Mouse (Mus musculus) forebrain, postnatal 0 days (tissue): Measurements from ENCODE around the gene Olfr678. TPM values are rescaled to one million over a fixed set of nuclear protein-coding genes. Genes with fewer than 3 reads are reported as not detected.
"Not testable (repeated sequence)": the region's sequence is repeated elsewhere in the genome, so short reads cannot be mapped to it uniquely, and the experiment has no call there.

Experiments used
- ATAC-seq: fragments of 200-750 bp; cut with Nextera tagmentation; 2 replicates; pipeline ENCODE4 v1.8.0; 2017; ENCODE audit warnings: mild to moderate bottlenecking, moderate library complexity
- DNase-seq: peaks from one replicate; pipeline ENCODE4 v3.0.0-alpha.2; 2015
- H3K27ac ChIP-seq: fragments of 300-500 bp; sonication (generic); 2 replicates; pipeline ENCODE4 v1.5.1; 2014; ENCODE audit warnings: low read depth, mild to moderate bottlenecking, antibody characterized with exemption, low read length, moderate library complexity, mixed read lengths
- H3K27me3 ChIP-seq: fragments of 300-500 bp; sonication (generic); 2 replicates; pipeline ENCODE4 v1.6.1; 2014; ENCODE audit warnings: mild to moderate bottlenecking, low read length, mixed read lengths; ENCODE audit not compliant: insufficient read depth
- H3K36me3 ChIP-seq: fragments of 300-500 bp; sonication (generic); 2 replicates; pipeline ENCODE4 v1.6.1; 2014; ENCODE audit warnings: mild to moderate bottlenecking, moderate library complexity; ENCODE audit not compliant: insufficient read depth
- H3K4me1 ChIP-seq: fragments of 300-500 bp; sonication (generic); 2 replicates; pipeline ENCODE4 v1.6.1; 2014; ENCODE audit warnings: antibody characterized with exemption; ENCODE audit not compliant: insufficient read depth
- H3K4me2 ChIP-seq: fragments of 300-500 bp; sonication (generic); 2 replicates; pipeline ENCODE4 v1.6.1; 2014; ENCODE audit warnings: low read depth, mild to moderate bottlenecking, moderate library complexity
- H3K4me3 ChIP-seq: fragments of 300-500 bp; sonication (generic); 2 replicates; pipeline ENCODE4 v1.5.1; 2014; ENCODE audit warnings: low read depth, low read length, mixed read lengths
- H3K9ac ChIP-seq: fragments of 300-500 bp; sonication (generic); 2 replicates; pipeline ENCODE4 v1.6.1; 2014; ENCODE audit warnings: mild to moderate bottlenecking
- H3K9me3 ChIP-seq: fragments of 300-500 bp; sonication (generic); 2 replicates; pipeline ENCODE4 v1.6.1; 2016; ENCODE audit warnings: low read length
- CTCF ChIP-seq: sonication (generic); IDR thresholded peaks from 2 replicates; pipeline ENCODE4 v1.5.1; 2016; ENCODE audit warnings: antibody characterized with exemption, control low read depth, low read depth
- WGBS: fragments of 180-500 bp; shearing (Covaris S2); extraction: QIAGEN DNeasy Blood & Tissue Kit; methylation state at CpG from one replicate; pipeline ENCODE4 v1.1.7; 2014; 5-methylcytosine and 5-hydroxymethylcytosine counted together
- polyA plus RNA-seq: library from polyadenylated mRNA; unstranded; fragments of >200 nt; fragmentation: Nextera tagmentation; extraction: Ambion mirVana; gene quantifications from 2 replicates; pipeline ENCODE4 v1.2.1, GENCODE M21; 2015
- total RNA-seq: library from RNA; depleted of rRNA; stranded (reverse); fragments of >200 nt; gene quantifications from 2 replicates; pipeline ENCODE4 v1.2.3, GENCODE M21; 2014; rRNA removed

Gene Olfr678
- not detected in 2 replicates for total RNA-seq
- not detected in 2 replicates for polyA plus RNA-seq

GRCm38 (mm10) chr7:105064175-105064574, at the start of gene Olfr678:
Gene Olfr678, plus strand, starts transcription at chr7:105064475.
- 93% methylated on average over 1 of the region's 1 CpGs for WGBS
- no peak within 1 kb of the TSS for H3K4me2 ChIP-seq
- no peaks in the 10 kb centered on the region for H3K4me1 ChIP-seq
- H3K9me3 ChIP-seq = no peaks in the 10 kb centered on the region
- no peak within 1 kb of the TSS for H3K4me3 ChIP-seq
- no peaks in the 10 kb centered on the region for H3K36me3 ChIP-seq
- no peaks in the 10 kb centered on the region for H3K27me3 ChIP-seq
- H3K9ac ChIP-seq = no peak within 1 kb of the TSS
- DNase-seq = no peak
- no peak within 1 kb of the TSS for H3K27ac ChIP-seq
- TF ChIP-seq CTCF = no peak
- no peak for ATAC-seq

- Histone ChIP-seq H3K4me1 (no peaks in the 10 kb centered on the region), H3K27me3 (no peaks in the 10 kb centered on the region), H3K4me3 (no peak overlapping the region), H3K4me2 (no peak overlapping the region), H3K9me3 (no peaks in the 10 kb centered on the region), H3K36me3 (no peaks in the 10 kb centered on the region), H3K27ac (no peak overlapping the region), H3K9ac (no peak overlapping the region)
- 73% methylated on average over 1 of the region's 1 CpGs for WGBS
- TF ChIP-seq CTCF = peak; percentile 49
- DNase-seq = no peak
- ATAC-seq = no peak
Observed at GRCm38 (mm10) chr7:105022530-105022929, 41.7 kb upstream of the Olfr678 start.

GRCm38 (mm10) chr7:105028360-105028759, 35.9 kb upstream of the Olfr678 start, which contains the start of gene Olfr675:
Gene Olfr675, minus strand, starts transcription at chr7:105028460.
- WGBS = 89% methylated on average over 1 of the region's 1 CpGs
- TF ChIP-seq CTCF = no peak
- ATAC-seq = no peak

GRCm38 (mm10) chr7:105032398-105032797, 31.9 kb upstream of the Olfr678 start, which contains the start of gene Olfr676:
Gene Olfr676, plus strand, starts transcription at chr7:105032698.
- Histone ChIP-seq H3K9ac (no peak within 1 kb of the TSS), H3K27me3 (no peaks in the 10 kb centered on the region), H3K4me2 (no peak within 1 kb of the TSS), H3K4me3 (no peak within 1 kb of the TSS), H3K36me3 (no peaks in the 10 kb centered on the region), H3K4me1 (no peaks in the 10 kb centered on the region), H3K9me3 (no peaks in the 10 kb centered on the region), H3K27ac (no peak within 1 kb of the TSS)
- ATAC-seq = no peak
- DNase-seq = no peak
- TF ChIP-seq CTCF = no peak

More at GRCm38 (mm10) chr7:105028360-105028759, 35.9 kb upstream of the Olfr678 start, which contains the start of gene Olfr675:
- Histone ChIP-seq H3K4me1 (no peaks in the 10 kb centered on the region), H3K4me3 (no peak within 1 kb of the TSS), H3K27ac (no peak within 1 kb of the TSS), H3K27me3 (no peaks in the 10 kb centered on the region), H3K9me3 (no peaks in the 10 kb centered on the region), H3K36me3 (no peaks in the 10 kb centered on the region), H3K9ac (no peak within 1 kb of the TSS), H3K4me2 (no peak within 1 kb of the TSS)
- no peak for DNase-seq

GRCm38 (mm10) chr7:105033836-105034235, 30.4 kb upstream of the Olfr678 start:
- DNase-seq (peak; percentile 6), ATAC-seq (0 out of 2 replicates have a peak, but pooled peaks have one; percentile 23)
- WGBS = 58% methylated on average over 5 of the region's 5 CpGs

GRCm38 (mm10) chr7:105058951-105059350, 5.3 kb upstream of the Olfr678 start:
- Histone ChIP-seq H3K4me1 (no peaks in the 10 kb centered on the region), H3K9ac (no peak overlapping the region), H3K9me3 (no peaks in the 10 kb centered on the region), H3K36me3 (no peaks in the 10 kb centered on the region), H3K27ac (no peak overlapping the region), H3K4me3 (no peak overlapping the region), H3K27me3 (no peaks in the 10 kb centered on the region), H3K4me2 (no peak overlapping the region)
- DNase-seq (peak; percentile 3), ATAC-seq (no peak)
- peak; percentile 25; the same call in 1 of the 2 replicates for TF ChIP-seq CTCF

More at GRCm38 (mm10) chr7:105033836-105034235, 30.4 kb upstream of the Olfr678 start:
- not testable (repeated sequence) for H3K9ac ChIP-seq, H3K4me1 ChIP-seq, H3K4me2 ChIP-seq, H3K4me3 ChIP-seq, H3K36me3 ChIP-seq, H3K9me3 ChIP-seq, H3K27me3 ChIP-seq, H3K27ac ChIP-seq
- peak; percentile 40 for TF ChIP-seq CTCF

GRCm38 (mm10) chr7:105080905-105081304, 16.6 kb downstream of the Olfr678 start, which contains the start of gene Olfr679:
Gene Olfr679, plus strand, starts transcription at chr7:105081205.
- Histone ChIP-seq H3K9me3 (no peaks in the 10 kb centered on the region), H3K36me3 (no peaks in the 10 kb centered on the region), H3K27me3 (no peaks in the 10 kb centered on the region), H3K4me3 (no peak within 1 kb of the TSS), H3K27ac (no peak within 1 kb of the TSS), H3K4me1 (no peaks in the 10 kb centered on the region), H3K4me2 (no peak within 1 kb of the TSS), H3K9ac (no peak within 1 kb of the TSS)
- DNase-seq (no peak), ATAC-seq (no peak)
- 65% methylated on average over 1 of the region's 1 CpGs for WGBS
- TF ChIP-seq CTCF = no peak

- H3K9ac ChIP-seq, H3K4me3 ChIP-seq, DNase-seq, ATAC-seq, H3K4me2 ChIP-seq, H3K27ac ChIP-seq, H3K9me3 ChIP-seq, H3K27me3 ChIP-seq, H3K36me3 ChIP-seq, H3K4me1 ChIP-seq: not testable (repeated sequence)
Observed at GRCm38 (mm10) chr7:105092717-105093116, 28.4 kb downstream of the Olfr678 start, which contains the start of gene Olfr680-ps1. Gene Olfr680-ps1, minus strand, starts transcription at chr7:105092817.
